Mouse (Mus musculus) c-Kit-positive CD71-negative TER-119-negative erythroid progenitor cells, embryonic 14.5 days (primary cell): ENCODE data around the gene Vmn2r83.
A peak's percentile ranks its signal among the peaks of the same experiment; 100 is the strongest.
"Not testable (repeated sequence)": the region's sequence is repeated elsewhere in the genome, so short reads cannot be mapped to it uniquely, and the experiment has no call there.

ENCODE experiments used
- DNase-seq: peaks from one replicate; pipeline ENCODE4 v3.0.0-alpha.2; 2013; ENCODE audit warnings: low read depth

Gene Vmn2r83

GRCm38 (mm10) chr10:79468431-79468830 is at the start of gene Vmn2r83:
Vmn2r83 (plus strand) TSS chr10:79468731.
- DNase-seq = no peak

GRCm38 (mm10) chr10:79435141-79435820 is 33.2 kb upstream of the Vmn2r83 start:
- DNase-seq = not testable (repeated sequence)

GRCm38 (mm10) chr10:79495886-79496285 is 27.4 kb downstream of the Vmn2r83 start:
- no peak for DNase-seq

- no peak for DNase-seq
Measured at GRCm38 (mm10) chr10:79496701-79497288, 28.3 kb downstream of the Vmn2r83 start.

- peak; percentile 5 for DNase-seq
Measured at GRCm38 (mm10) chr10:79502830-79503644, 34.5 kb downstream of the Vmn2r83 start.

GRCm38 (mm10) chr10:79506709-79507108 is 38.2 kb downstream of the Vmn2r83 start:
- DNase-seq = no peak

- DNase-seq = no peak
Measured at GRCm38 (mm10) chr10:79524433-79524832, 55.9 kb downstream of the Vmn2r83 start.

- DNase-seq = no peak
Measured at GRCm38 (mm10) chr10:79525456-79526325, 57.2 kb downstream of the Vmn2r83 start.

- no peak for DNase-seq
Measured at GRCm38 (mm10) chr10:79526661-79527452, 58.3 kb downstream of the Vmn2r83 start.

GRCm38 (mm10) chr10:79527453-79527845 is 58.9 kb downstream of the Vmn2r83 start:
- no peak for DNase-seq

- no peak for DNase-seq
Measured at GRCm38 (mm10) chr10:79528081-79528480, 59.5 kb downstream of the Vmn2r83 start.

- DNase-seq = no peak
Measured at GRCm38 (mm10) chr10:79530241-79530640, 61.7 kb downstream of the Vmn2r83 start.

- DNase-seq = no peak
Measured at GRCm38 (mm10) chr10:79530721-79531120, 62.2 kb downstream of the Vmn2r83 start.

GRCm38 (mm10) chr10:79531593-79531992 is 63.1 kb downstream of the Vmn2r83 start:
- no peak for DNase-seq

- DNase-seq = no peak
Measured at GRCm38 (mm10) chr10:79532678-79533077, 64.1 kb downstream of the Vmn2r83 start.

GRCm38 (mm10) chr10:79533126-79533911 is 64.8 kb downstream of the Vmn2r83 start, which contains the start of gene Plpp2:
Plpp2 (minus strand) TSS chr10:79533796.
- DNase-seq = peak; percentile 63

- DNase-seq = no peak
Measured at GRCm38 (mm10) chr10:79534426-79534825, 65.9 kb downstream of the Vmn2r83 start.

- DNase-seq = no peak
Measured at GRCm38 (mm10) chr10:79535431-79535830, 66.9 kb downstream of the Vmn2r83 start.

- no peak for DNase-seq
Measured at GRCm38 (mm10) chr10:79536461-79537080, 68.0 kb downstream of the Vmn2r83 start.

GRCm38 (mm10) chr10:79537271-79537670 is 68.7 kb downstream of the Vmn2r83 start:
- DNase-seq = no peak
